Mouse (Mus musculus) embryonic facial prominence, embryonic 11.5 days (tissue): ENCODE results near the gene Pla2g2f. TPM values are rescaled to one million over a fixed set of nuclear protein-coding genes. Genes with fewer than 3 reads are reported as not detected.

Experiments
- ATAC-seq: fragments of 200-750 bp; cut with Nextera tagmentation; replicated peaks from 2 replicates; pipeline ENCODE4 v1.8.0; 2017; ENCODE audit warnings: low read depth; ENCODE audit not compliant: insufficient number of reproducible peaks, low FRiP score, low TSS enrichment
- DNase-seq: peaks from one replicate; pipeline ENCODE4 v3.0.0-alpha.2; 2015; ENCODE audit warnings: low spot score
- H3K27ac ChIP-seq: fragments of 300-500 bp; sonication (generic); replicated peaks from 2 replicates; pipeline ENCODE4 v1.5.1; 2014; ENCODE audit warnings: mild to moderate bottlenecking, low read depth, low read length, control low read depth
- H3K27me3 ChIP-seq: fragments of 300-500 bp; sonication (generic); 2 replicates; pipeline ENCODE4 v1.6.1; 2014; ENCODE audit warnings: mild to moderate bottlenecking, low read length, moderate library complexity, mixed read lengths; ENCODE audit not compliant: control insufficient read depth, insufficient read depth
- H3K36me3 ChIP-seq: fragments of 300-500 bp; sonication (generic); replicated peaks from 2 replicates; pipeline ENCODE4 v1.6.1; 2014; ENCODE audit warnings: low read depth, mild to moderate bottlenecking, low read length, moderate library complexity, mixed read lengths; ENCODE audit not compliant: control insufficient read depth, insufficient read depth
- H3K4me1 ChIP-seq: fragments of 300-500 bp; sonication (generic); 2 replicates; pipeline ENCODE4 v1.6.1; 2014; ENCODE audit warnings: low read length, mixed read lengths; ENCODE audit not compliant: control insufficient read depth, insufficient read depth
- H3K4me2 ChIP-seq: fragments of 300-500 bp; sonication (generic); 2 replicates; pipeline ENCODE4 v1.6.1; 2014; ENCODE audit warnings: low read depth, mild to moderate bottlenecking, control low read depth, low read length, moderate library complexity
- H3K4me3 ChIP-seq: fragments of 300-500 bp; sonication (generic); 2 replicates; pipeline ENCODE4 v1.5.1; 2014; ENCODE audit warnings: low read depth, low read length, control low read depth
- H3K9ac ChIP-seq: fragments of 300-500 bp; sonication (generic); replicated peaks from 2 replicates; pipeline ENCODE4 v1.6.1; 2014; ENCODE audit warnings: mild to moderate bottlenecking, control low read depth, low read length
- H3K9me3 ChIP-seq: fragments of 300-500 bp; sonication (generic); replicated peaks from 2 replicates; pipeline ENCODE4 v1.6.1; 2016; ENCODE audit warnings: mild to moderate bottlenecking, low read length, inconsistent platforms, mixed read lengths; ENCODE audit not compliant: control insufficient read depth
- WGBS: fragments of 180-500 bp; shearing (Covaris S2); extraction: QIAGEN DNeasy Blood & Tissue Kit; methylation state at CpG from one replicate; pipeline ENCODE4 v1.1.7; 2014; 5-methylcytosine and 5-hydroxymethylcytosine counted together
- polyA plus RNA-seq: library from polyadenylated mRNA; unstranded; fragments of >200 nt; fragmentation: Nextera tagmentation; extraction: Ambion mirVana; gene quantifications from 2 replicates; pipeline ENCODE4 v1.2.1, GENCODE M21; 2014

Gene Pla2g2f
- polyA plus RNA-seq, result not detected in 2 replicates

GRCm38 (mm10) chr4:138757416-138757815 lies at the start of gene Pla2g2f:
Gene Pla2g2f, minus strand, starts transcription at chr4:138757626.
- WGBS, result 75% methylated on average over 8 of the region's 8 CpGs
- no peaks in the 10 kb centered on the region for H3K9me3 ChIP-seq
- no peak within 1 kb of the TSS; the same call in 1 of the 2 replicates for H3K9ac ChIP-seq
- H3K4me3 ChIP-seq, result no peak within 1 kb of the TSS
- H3K4me1 ChIP-seq, result no peaks in the 10 kb centered on the region
- H3K4me2 ChIP-seq, result no peak within 1 kb of the TSS
- no peaks in the 10 kb centered on the region for H3K36me3 ChIP-seq
- no peak for DNase-seq
- no peaks in the 10 kb centered on the region for H3K27me3 ChIP-seq
- no peak for ATAC-seq
- H3K27ac ChIP-seq, result no peak within 1 kb of the TSS

DNA sequence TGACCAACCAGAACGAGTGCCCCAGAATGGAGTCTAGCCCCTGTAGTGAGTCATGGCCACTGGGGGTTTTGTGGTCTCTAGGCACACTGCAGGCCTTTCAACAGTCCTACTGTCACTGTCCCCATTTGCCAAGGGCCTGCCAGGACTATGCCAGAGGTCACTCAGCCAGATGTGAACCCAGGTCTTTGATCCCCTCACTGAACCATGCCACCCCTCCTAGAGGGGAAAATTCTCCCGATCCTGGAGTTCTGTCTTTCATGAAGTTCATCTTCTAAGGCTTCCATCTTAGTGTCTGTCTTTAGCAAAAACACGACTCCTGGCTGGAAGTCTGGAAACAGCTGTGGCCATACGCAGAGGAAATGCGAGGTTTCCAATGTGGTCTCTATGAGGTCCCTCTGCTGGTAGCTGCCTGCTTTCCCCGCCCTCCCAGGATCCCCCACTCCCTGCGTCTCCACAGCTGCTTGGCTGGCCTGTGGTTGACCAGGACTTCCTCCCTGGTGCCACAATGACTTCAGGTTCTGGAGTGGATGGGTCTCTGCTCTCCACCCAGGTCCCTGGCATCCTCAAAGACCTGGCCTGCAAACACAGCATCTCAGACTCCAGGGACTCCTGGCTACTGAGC lies 49.6 kb upstream of the Pla2g2f start:
- no peaks in the 10 kb centered on the region for H3K9me3 ChIP-seq
- H3K4me2 ChIP-seq, result no peak overlapping the region
- ATAC-seq (no peak), DNase-seq (no peak)
- WGBS, result 61% methylated on average over 7 of the region's 7 CpGs
- no peaks in the 10 kb centered on the region for H3K4me1 ChIP-seq
- no peaks in the 10 kb centered on the region for H3K27me3 ChIP-seq
- H3K27ac ChIP-seq, result no peak overlapping the region
- H3K4me3 ChIP-seq, result no peak overlapping the region
- H3K9ac ChIP-seq, result no peak overlapping the region
- no peaks in the 10 kb centered on the region for H3K36me3 ChIP-seq

DNA sequence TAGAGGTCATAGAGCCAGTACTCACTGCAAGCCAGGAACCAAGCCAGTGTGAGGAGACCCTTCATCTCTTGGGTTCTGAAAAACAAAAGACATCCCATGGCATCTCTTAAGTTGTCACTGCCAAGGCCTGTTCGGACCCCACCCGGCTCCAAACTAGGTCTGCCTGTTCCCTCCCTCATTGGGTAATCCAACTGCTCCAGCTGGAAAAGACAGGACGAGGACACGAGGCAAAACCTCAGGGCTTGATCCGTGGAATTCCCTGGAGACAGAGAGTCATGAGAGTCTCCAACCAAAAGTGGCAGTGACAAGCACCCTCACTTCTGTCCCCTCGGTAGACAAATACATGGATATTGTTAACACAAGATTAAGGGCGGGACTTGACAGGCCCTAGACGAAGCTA lies 48.7 kb upstream of the Pla2g2f start:
- WGBS, result 81% methylated on average over 8 of the region's 8 CpGs
- no peaks in the 10 kb centered on the region for H3K4me1 ChIP-seq
- H3K36me3 ChIP-seq, result no peaks in the 10 kb centered on the region
- ATAC-seq (no peak), DNase-seq (no peak)
- no peaks in the 10 kb centered on the region for H3K27me3 ChIP-seq
- no peak overlapping the region for H3K9ac ChIP-seq
- no peak overlapping the region for H3K27ac ChIP-seq
- no peak overlapping the region for H3K4me3 ChIP-seq
- H3K9me3 ChIP-seq, result no peaks in the 10 kb centered on the region
- H3K4me2 ChIP-seq, result no peak overlapping the region

GRCm38 (mm10) chr4:138805248-138805647 lies 47.8 kb upstream of the Pla2g2f start:
- Histone ChIP-seq H3K9ac (no peak overlapping the region), H3K9me3 (no peaks in the 10 kb centered on the region), H3K36me3 (no peaks in the 10 kb centered on the region), H3K4me1 (no peaks in the 10 kb centered on the region), H3K4me3 (no peak overlapping the region), H3K27ac (no peak overlapping the region), H3K27me3 (no peaks in the 10 kb centered on the region), H3K4me2 (no peak overlapping the region)
- no peak for DNase-seq
- no peak for ATAC-seq
- WGBS, result 64% methylated on average over 8 of the region's 8 CpGs

DNA sequence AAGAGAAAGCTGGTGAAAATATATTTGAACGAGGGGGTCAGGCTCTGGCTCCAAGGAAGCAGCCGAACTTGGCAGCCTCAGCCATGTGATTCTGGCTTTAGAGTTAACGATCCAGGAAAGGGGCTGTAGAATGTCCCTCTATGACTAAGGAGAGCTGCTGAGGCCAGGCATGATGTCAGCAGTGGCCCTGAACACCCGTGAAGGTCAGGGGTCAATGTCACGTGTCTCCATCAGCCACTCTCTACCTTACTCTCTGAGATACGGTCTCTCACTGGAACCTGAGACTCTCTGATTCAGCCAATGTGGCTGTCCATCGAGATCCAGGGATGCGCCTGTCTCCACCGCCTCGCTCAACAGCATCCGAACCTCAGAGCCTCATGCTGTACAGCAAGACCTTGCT lies 45.5 kb upstream of the Pla2g2f start:
- H3K27ac ChIP-seq, result no peak overlapping the region
- no peak overlapping the region for H3K9ac ChIP-seq
- H3K27me3 ChIP-seq, result no peaks in the 10 kb centered on the region
- 92% methylated on average over 11 of the region's 11 CpGs for WGBS
- H3K9me3 ChIP-seq, result no peaks in the 10 kb centered on the region
- ATAC-seq (no peak), DNase-seq (no peak)
- H3K36me3 ChIP-seq, result no peaks in the 10 kb centered on the region
- H3K4me2 ChIP-seq, result no peak overlapping the region
- no peaks in the 10 kb centered on the region for H3K4me1 ChIP-seq
- H3K4me3 ChIP-seq, result no peak overlapping the region

DNA sequence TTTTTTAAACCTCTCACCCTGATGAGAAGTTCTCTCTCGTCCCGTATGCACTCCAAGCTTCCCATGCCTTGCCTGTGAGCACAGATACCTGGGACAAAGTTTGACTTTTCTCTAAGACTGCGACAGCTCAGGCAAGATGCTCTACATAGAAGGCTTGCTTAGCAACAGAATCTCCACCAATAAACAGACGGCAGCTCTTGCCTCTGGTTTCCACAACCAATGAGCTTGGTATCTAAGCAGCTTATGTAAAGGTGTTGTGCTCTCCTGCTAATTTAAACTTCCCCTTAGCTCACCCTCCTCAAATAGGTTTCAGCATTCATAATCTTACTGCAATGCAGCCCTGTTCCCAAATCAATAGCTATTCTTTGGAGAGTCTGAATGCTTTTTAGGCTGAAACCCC lies 44.2 kb upstream of the Pla2g2f start:
- no peak overlapping the region for H3K9ac ChIP-seq
- no peaks in the 10 kb centered on the region for H3K27me3 ChIP-seq
- H3K36me3 ChIP-seq, result no peaks in the 10 kb centered on the region
- no peak overlapping the region for H3K4me2 ChIP-seq
- H3K4me1 ChIP-seq, result no peaks in the 10 kb centered on the region
- DNase-seq (no peak), ATAC-seq (no peak)
- no peak overlapping the region for H3K4me3 ChIP-seq
- no peak overlapping the region for H3K27ac ChIP-seq
- H3K9me3 ChIP-seq, result no peaks in the 10 kb centered on the region
- WGBS, result 79% methylated on average over 4 of the region's 4 CpGs

DNA sequence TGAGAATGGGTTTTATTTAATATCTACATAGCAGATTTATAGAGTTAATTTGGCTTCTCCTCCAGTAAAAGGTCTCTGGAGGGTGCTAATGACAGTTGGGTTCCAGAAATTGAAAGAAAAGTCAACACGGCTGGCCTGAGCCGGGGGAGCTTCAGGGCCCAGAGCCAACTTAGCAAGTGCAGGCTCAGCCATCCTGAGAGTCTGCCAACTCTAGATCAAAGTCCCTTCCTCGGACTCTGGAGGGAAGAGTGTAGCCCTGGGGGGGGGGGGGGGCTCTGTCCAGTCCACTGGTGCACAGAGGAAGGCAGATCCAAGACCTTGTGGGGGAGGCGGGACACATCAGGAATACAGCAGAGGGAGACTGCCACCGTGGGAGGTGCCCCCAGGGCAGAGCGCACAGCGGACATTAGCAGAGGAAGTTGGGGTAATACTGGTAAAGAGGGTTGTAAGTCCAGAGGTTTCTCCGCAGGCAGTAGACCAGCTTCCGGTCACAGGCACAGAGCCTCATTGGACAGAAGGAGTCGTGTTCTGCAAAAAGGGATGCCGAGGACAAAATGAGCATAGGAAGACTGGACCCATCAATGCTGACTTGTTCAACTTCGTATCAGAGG lies 42.8 kb upstream of the Pla2g2f start:
- H3K9ac ChIP-seq, result no peak overlapping the region
- 73% methylated on average over 12 of the region's 12 CpGs for WGBS
- no peaks in the 10 kb centered on the region for H3K27me3 ChIP-seq
- DNase-seq (no peak), ATAC-seq (no peak)
- no peaks in the 10 kb centered on the region for H3K36me3 ChIP-seq
- H3K4me1 ChIP-seq, result no peaks in the 10 kb centered on the region
- no peaks in the 10 kb centered on the region for H3K9me3 ChIP-seq
- no peak overlapping the region for H3K27ac ChIP-seq
- H3K4me2 ChIP-seq, result no peak overlapping the region
- no peak overlapping the region for H3K4me3 ChIP-seq

DNA sequence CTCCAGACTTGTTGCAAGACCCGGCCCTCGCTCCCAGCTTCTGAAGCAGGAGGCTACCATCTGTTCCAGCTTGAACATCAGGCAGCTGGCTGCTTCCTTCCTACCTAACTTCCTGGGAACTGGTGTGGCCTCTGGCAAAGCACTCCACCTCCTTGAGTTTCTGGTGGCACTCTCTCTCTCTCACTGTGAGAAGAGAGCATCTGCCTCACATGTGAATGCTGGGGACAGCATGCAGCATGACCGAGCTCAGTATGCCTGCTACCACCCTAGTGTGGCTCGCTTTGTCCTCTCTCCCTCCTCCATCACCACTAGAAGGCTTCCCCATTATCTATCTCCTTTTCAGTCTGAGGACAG lies 39.8 kb upstream of the Pla2g2f start:
- Histone ChIP-seq H3K27ac (no peak overlapping the region), H3K27me3 (no peaks in the 10 kb centered on the region), H3K4me1 (no peaks in the 10 kb centered on the region), H3K36me3 (no peaks in the 10 kb centered on the region), H3K4me3 (no peak overlapping the region), H3K4me2 (no peak overlapping the region), H3K9me3 (no peaks in the 10 kb centered on the region), H3K9ac (no peak overlapping the region)
- ATAC-seq (no peak), DNase-seq (no peak)
- 66% methylated on average over 4 of the region's 4 CpGs for WGBS
